Mouse (Mus musculus): ENCODE measurements around the gene Sel1l2.

GRCm38 (mm10) chr2:140215415-140215814 lies 174.1 kb downstream of the Sel1l2 start:
- TF ChIP-seq CTCF (IDR thresholded peaks at IDR 0.05; ENCODE audit: low read depth) = no peak
- TF ChIP-seq EP300 (IDR thresholded peaks at IDR 0.05; ENCODE audit: low read depth) = no peak

All from heart, postnatal 0 days (tissue).